Mouse (Mus musculus) small intestine, adult 2 months (tissue): ENCODE results near the gene Gm4969. TPM values are rescaled to one million over a fixed set of nuclear protein-coding genes. Genes with fewer than 3 reads are reported as not detected.

Experiments
- H3K27ac ChIP-seq: fragments of 200-500 bp; 2 replicates; pipeline ENCODE4 v1.5.1; 2012; ENCODE audit warnings: low read depth, low read length, control low read depth, inconsistent platforms; ENCODE audit not compliant: insufficient read depth
- H3K27me3 ChIP-seq: fragments of 200-500 bp; 2 replicates; pipeline ENCODE4 v1.6.1; 2012; ENCODE audit warnings: mild to moderate bottlenecking, moderate library complexity, low read length, inconsistent platforms; ENCODE audit not compliant: control insufficient read depth, insufficient read depth
- H3K36me3 ChIP-seq: fragments of 200-500 bp; 2 replicates; pipeline ENCODE4 v1.6.1; 2012; ENCODE audit warnings: mild to moderate bottlenecking, low read length, control low read depth, inconsistent platforms; ENCODE audit not compliant: control insufficient read depth, insufficient read depth
- H3K4me1 ChIP-seq: fragments of 200-500 bp; 2 replicates; pipeline ENCODE4 v1.6.1; 2012; ENCODE audit warnings: low read length, inconsistent platforms, mixed read lengths; ENCODE audit not compliant: control insufficient read depth, insufficient read depth, insufficient read length
- H3K4me3 ChIP-seq: fragments of 200-500 bp; 2 replicates; pipeline ENCODE4 v1.5.1; 2012; ENCODE audit warnings: low read depth, mild to moderate bottlenecking, control low read depth, inconsistent platforms, low read length, moderate library complexity
- CTCF ChIP-seq: fragments of 200-500 bp; IDR thresholded peaks from 2 replicates; pipeline ENCODE4 v1.5.1; 2012; ENCODE audit warnings: low read depth, mild to moderate bottlenecking, control low read depth, inconsistent platforms, low read length, moderate library complexity, mixed read lengths; ENCODE audit not compliant: insufficient replicate concordance, insufficient read length; ENCODE audit errors: extremely low read depth
- POLR2A ChIP-seq: fragments of 200-500 bp; IDR thresholded peaks from 2 replicates; pipeline ENCODE4 v1.6.1; 2012; ENCODE audit warnings: low read depth, mild to moderate bottlenecking, control low read depth, inconsistent platforms, low read length, moderate library complexity
- WGBS: fragments of 180-500 bp; shearing (Covaris S2); methylation state at CpG from one replicate; pipeline ENCODE4 v1.1.7; 2018; 5-methylcytosine and 5-hydroxymethylcytosine counted together
- polyA plus RNA-seq: library from polyadenylated mRNA; depleted of rRNA; stranded (reverse); fragments of >200 nt; gene quantifications from 2 replicates; pipeline ENCODE4 v1.2.3, GENCODE M21; 2012

Gm4969 gene
- polyA plus RNA-seq, 1 experiment, result not detected

- Histone ChIP-seq H3K36me3 (peaks cover 51% of the 10 kb centered on the region), H3K4me1 (no peaks in the 10 kb centered on the region), H3K4me3 (no peak overlapping the region), H3K27ac (no peak overlapping the region), H3K27me3 (no peaks in the 10 kb centered on the region)
- TF ChIP-seq CTCF (no peak), POLR2A (no peak)
- WGBS, result 93% methylated on average over 13 of the region's 13 CpGs
Observed at GRCm38 (mm10) chr7:19136168-19136567, 18.0 kb upstream of the Gm4969 start.

GRCm38 (mm10) chr7:19131324-19131848 is 13.2 kb upstream of the Gm4969 start:
- WGBS, result under 1% methylated on average over 39 of the region's 39 CpGs
- peaks cover 2% of the 10 kb centered on the region; the same call in 1 of the 2 replicates for H3K4me1 ChIP-seq
- TF ChIP-seq CTCF (peak; percentile 68; the same call in 1 of the 2 replicates), POLR2A (no peak)
- H3K4me3 ChIP-seq, result peak overlapping the region; percentile 54
- no peaks in the 10 kb centered on the region for H3K27me3 ChIP-seq
- H3K36me3 ChIP-seq, result peaks cover 20% of the 10 kb centered on the region
- H3K27ac ChIP-seq, result peak overlapping the region; percentile 70

- no peak overlapping the region for H3K4me3 ChIP-seq
- peaks cover 2% of the 10 kb centered on the region; the same call in 1 of the 2 replicates for H3K4me1 ChIP-seq
- 25% methylated on average over 4 of the region's 4 CpGs for WGBS
- H3K27me3 ChIP-seq, result no peaks in the 10 kb centered on the region
- H3K36me3 ChIP-seq, result peaks cover 14% of the 10 kb centered on the region
- peak overlapping the region; percentile 70; the same call in 1 of the 2 replicates for H3K27ac ChIP-seq
- TF ChIP-seq POLR2A (no peak), CTCF (no peak)
Observed at GRCm38 (mm10) chr7:19130657-19131056, 12.5 kb upstream of the Gm4969 start.

- no peaks in the 10 kb centered on the region for H3K27me3 ChIP-seq
- WGBS, result 87% methylated on average over 5 of the region's 5 CpGs
- peaks cover 9% of the 10 kb centered on the region for H3K36me3 ChIP-seq
- H3K4me1 ChIP-seq, result peaks cover 5% of the 10 kb centered on the region; the same call in 1 of the 2 replicates
- H3K4me3 ChIP-seq, result no peak overlapping the region
- no peak overlapping the region for H3K27ac ChIP-seq
- TF ChIP-seq CTCF, result no peak
- TF ChIP-seq POLR2A, result no peak
Observed at GRCm38 (mm10) chr7:19129396-19129795, 11.2 kb upstream of the Gm4969 start.

- 62% methylated on average over 5 of the region's 5 CpGs for WGBS
- H3K27ac ChIP-seq, result no peak overlapping the region
- TF ChIP-seq POLR2A (no peak), CTCF (no peak)
- H3K4me3 ChIP-seq, result no peak overlapping the region
- peaks cover 9% of the 10 kb centered on the region for H3K36me3 ChIP-seq
- peaks cover 7% of the 10 kb centered on the region; the same call in 1 of the 2 replicates for H3K4me1 ChIP-seq
- H3K27me3 ChIP-seq, result no peaks in the 10 kb centered on the region
Observed at GRCm38 (mm10) chr7:19127744-19128143, 9.6 kb upstream of the Gm4969 start.

- H3K4me3 ChIP-seq, result no peak overlapping the region
- TF ChIP-seq POLR2A, result no peak
- TF ChIP-seq CTCF, result no peak
- H3K4me1 ChIP-seq, result peaks cover 5% of the 10 kb centered on the region; the same call in 1 of the 2 replicates
- peaks cover 9% of the 10 kb centered on the region for H3K36me3 ChIP-seq
- H3K27ac ChIP-seq, result no peak overlapping the region
- no peaks in the 10 kb centered on the region for H3K27me3 ChIP-seq
- WGBS, result 85% methylated on average over 6 of the region's 6 CpGs
Observed at GRCm38 (mm10) chr7:19124713-19125112, 6.5 kb upstream of the Gm4969 start.

GRCm38 (mm10) chr7:19121686-19122085 is 3.5 kb upstream of the Gm4969 start:
- Histone ChIP-seq H3K4me1 (peaks cover 10% of the 10 kb centered on the region), H3K4me3 (no peak overlapping the region), H3K27ac (no peak overlapping the region), H3K27me3 (no peaks in the 10 kb centered on the region), H3K36me3 (peaks cover 3% of the 10 kb centered on the region)
- TF ChIP-seq POLR2A, result no peak
- TF ChIP-seq CTCF, result no peak
- WGBS, result 78% methylated on average over 4 of the region's 4 CpGs
